Mouse (Mus musculus): Measurements from ENCODE around the gene Prpf6.

GRCm38 (mm10) chr2:181582358-181582757 is 9.3 kb upstream of the Prpf6 start:
- TF ChIP-seq POLR2A (IDR thresholded peaks at IDR 0.05; ENCODE audit: borderline replicate concordance, control insufficient read depth, low read depth, low read length) (no peak), CTCF (IDR thresholded peaks at IDR 0.05; ENCODE audit: control insufficient read depth, insufficient read depth, low read length) (no peak)
